Mouse (Mus musculus): ENCODE measurements around the gene Gm14326. TPM values are rescaled to one million over a fixed set of nuclear protein-coding genes. Genes with fewer than 3 reads are reported as not detected.
"Not testable (repeated sequence)": the region's sequence is repeated elsewhere in the genome, so short reads cannot be mapped to it uniquely, and the experiment has no call there.

The Gm14326 gene
- polyA plus RNA-seq (2015; fragmentation: Nextera tagmentation; extraction: Ambion mirVana), result 14.1 and 18.6 TPM in 2 replicates

DNA sequence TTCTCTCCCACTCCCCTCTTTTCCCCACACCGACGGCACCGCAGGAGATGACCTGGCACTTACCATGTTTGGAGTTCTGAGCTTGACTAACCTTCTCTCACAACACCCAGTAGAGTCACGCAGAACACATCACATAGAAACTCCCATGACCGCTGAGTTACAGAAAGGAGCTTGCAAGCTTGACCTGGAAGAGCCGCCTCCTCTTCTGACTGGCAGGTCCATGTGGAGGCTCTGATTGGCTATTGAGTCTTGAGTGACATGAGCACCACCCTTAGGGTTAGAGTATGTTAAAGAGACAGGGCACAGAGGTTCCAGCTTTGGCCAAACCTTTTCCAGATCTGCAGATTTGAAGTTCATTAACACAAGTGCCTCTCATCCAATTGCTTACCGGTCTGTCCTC lies at the start of gene Gm14326:
Gm14326 (minus strand) TSS at position 153 of the 400 bp plus-strand sequence.
- peak; percentile 29 for DNase-seq (ENCODE audit: low spot score)

DNA sequence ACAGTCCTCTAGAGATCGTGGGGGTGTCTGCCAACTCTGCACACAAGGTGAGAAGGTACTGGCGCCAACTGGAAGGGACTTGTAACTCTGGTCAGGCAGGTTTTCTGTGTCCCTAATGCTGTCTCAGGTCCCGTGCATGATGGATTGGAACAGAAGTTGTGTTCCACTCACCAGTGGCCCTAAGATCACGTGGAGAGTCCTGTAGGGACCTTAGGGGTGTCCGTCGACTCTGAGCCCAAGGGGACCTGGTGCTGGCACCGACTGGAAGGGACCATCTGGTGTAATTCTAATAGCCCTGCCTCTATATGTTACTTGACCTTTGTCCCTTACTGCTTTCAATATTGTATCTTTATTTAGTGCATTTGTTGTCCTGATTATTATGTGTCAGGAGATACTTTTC lies 17.7 kb upstream of the Gm14326 start:
- not testable (repeated sequence) for DNase-seq (ENCODE audit: low spot score)

- not testable (repeated sequence) for DNase-seq (ENCODE audit: low spot score)
Measured at GRCm38 (mm10) chr2:177956734-177957133, 363 bp downstream of the Gm14326 start.

- not testable (repeated sequence) for DNase-seq (ENCODE audit: low spot score)
Measured at GRCm38 (mm10) chr2:177925563-177926103, 31.5 kb downstream of the Gm14326 start, which contains the start of gene Zfp972. Zfp972 (minus strand) TSS chr2:177925613.

GRCm38 (mm10) chr2:177903276-177903675 lies 53.8 kb downstream of the Gm14326 start:
- DNase-seq (ENCODE audit: low spot score), result not testable (repeated sequence)

GRCm38 (mm10) chr2:177898171-177898570 lies 58.9 kb downstream of the Gm14326 start:
- not testable (repeated sequence) for DNase-seq (ENCODE audit: low spot score)

- DNase-seq (ENCODE audit: low spot score), result not testable (repeated sequence)
Measured at GRCm38 (mm10) chr2:177897046-177897578, 60.0 kb downstream of the Gm14326 start, which contains the start of gene Gm14327. Gm14327 (plus strand) TSS chr2:177897096.

DNA sequence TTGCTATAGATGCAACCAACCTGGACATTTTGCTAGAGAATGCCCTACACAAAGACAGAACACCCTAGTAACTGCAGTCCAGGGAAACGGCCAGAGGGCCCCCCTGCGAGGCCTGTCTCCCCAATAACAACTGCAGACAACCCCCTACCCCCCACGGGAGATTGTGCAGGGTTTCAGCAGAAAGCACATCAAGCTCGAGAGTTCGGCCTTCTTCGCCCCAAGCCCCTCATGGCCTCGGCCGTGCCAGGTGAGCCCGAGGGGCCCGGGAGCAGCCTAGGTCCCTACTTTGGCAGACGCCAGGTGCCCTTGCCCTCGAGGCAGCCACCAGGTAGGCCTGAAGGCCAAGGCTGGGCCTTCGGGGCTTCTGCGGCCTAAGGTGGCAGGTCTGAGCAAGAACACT lies 69.4 kb downstream of the Gm14326 start:
- DNase-seq (ENCODE audit: low spot score), result not testable (repeated sequence)

Other genes starting within 250 kb of the Gm14326 start
- 2.0 and 2.7 TPM in 2 replicates for gene Gm14322, start 198.0 kb downstream of the Gm14326 start, polyA plus RNA-seq (2015; fragmentation: Nextera tagmentation; extraction: Ambion mirVana)
- gene Gm14325, start 117.0 kb downstream of the Gm14326 start, polyA plus RNA-seq (2015; fragmentation: Nextera tagmentation; extraction: Ambion mirVana), result 25.3 and 28.5 TPM in 2 replicates
- gene Gm14327, start 60.2 kb downstream of the Gm14326 start, polyA plus RNA-seq (2015; fragmentation: Nextera tagmentation; extraction: Ambion mirVana), result 2.6 and 4.2 TPM in 2 replicates
- gene Zfp972, start 31.7 kb downstream of the Gm14326 start, polyA plus RNA-seq (2015; fragmentation: Nextera tagmentation; extraction: Ambion mirVana), result 0.43 and 0.73 TPM in 2 replicates
- 10.2 and 13.1 TPM in 2 replicates for gene Zfp971, start 66.0 kb upstream of the Gm14326 start, polyA plus RNA-seq (2015; fragmentation: Nextera tagmentation; extraction: Ambion mirVana)
- 9.5 and 10.1 TPM in 2 replicates for gene Zfp931, start 121.2 kb upstream of the Gm14326 start, polyA plus RNA-seq (2015; fragmentation: Nextera tagmentation; extraction: Ambion mirVana)
- 0.46 and 0.49 TPM in 2 replicates for gene Phactr3, start 161.7 kb upstream of the Gm14326 start, polyA plus RNA-seq (2015; fragmentation: Nextera tagmentation; extraction: Ambion mirVana)

Measured in thymus, postnatal 0 days (tissue).